Mouse (Mus musculus): Measurements from ENCODE around the gene Fbxo2.

The Fbxo2 gene

DNA sequence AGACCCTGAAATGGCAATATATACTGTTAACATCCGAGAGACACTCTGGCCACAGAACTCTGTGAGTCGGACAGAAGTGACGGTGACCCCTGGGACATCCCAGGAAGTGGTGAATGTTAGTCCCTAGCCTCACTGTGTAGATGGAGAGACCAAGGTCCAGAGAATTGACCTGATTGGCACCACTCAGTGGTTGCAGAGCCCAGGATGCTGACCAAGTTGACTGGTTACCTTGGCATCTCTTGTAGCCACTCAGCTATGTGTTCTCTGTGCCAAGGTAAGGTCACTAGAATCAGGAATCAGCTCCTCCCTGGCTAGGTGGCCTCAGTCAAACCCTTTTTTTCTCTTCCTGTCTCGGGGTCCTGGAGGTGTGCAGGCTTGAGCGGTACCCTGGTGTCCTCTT is 16.7 kb upstream of the Fbxo2 start:
- no peak for DNase-seq (ENCODE audit: low spot score in 2 of 2)

DNA sequence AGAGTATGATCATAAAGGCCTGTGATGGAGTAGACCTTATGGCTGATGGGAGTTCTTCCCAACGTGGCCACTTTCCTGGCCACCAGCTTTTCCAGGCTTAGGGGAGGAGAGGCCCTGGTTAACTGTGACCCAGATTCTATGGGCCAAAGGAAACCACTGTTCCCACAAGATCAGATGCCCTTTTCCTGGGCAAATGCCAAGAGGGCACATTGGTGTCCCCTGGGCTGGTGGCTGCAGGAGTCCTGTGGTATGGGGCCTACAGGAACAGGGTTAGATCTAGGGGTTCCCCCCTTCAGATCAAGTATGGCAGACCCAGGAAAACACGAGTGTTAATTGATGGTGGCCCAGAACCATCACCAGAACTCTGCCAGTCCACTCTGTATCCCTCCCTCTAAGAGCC is 12.7 kb upstream of the Fbxo2 start:
- DNase-seq (ENCODE audit: low spot score in 2 of 2), result no peak

DNA sequence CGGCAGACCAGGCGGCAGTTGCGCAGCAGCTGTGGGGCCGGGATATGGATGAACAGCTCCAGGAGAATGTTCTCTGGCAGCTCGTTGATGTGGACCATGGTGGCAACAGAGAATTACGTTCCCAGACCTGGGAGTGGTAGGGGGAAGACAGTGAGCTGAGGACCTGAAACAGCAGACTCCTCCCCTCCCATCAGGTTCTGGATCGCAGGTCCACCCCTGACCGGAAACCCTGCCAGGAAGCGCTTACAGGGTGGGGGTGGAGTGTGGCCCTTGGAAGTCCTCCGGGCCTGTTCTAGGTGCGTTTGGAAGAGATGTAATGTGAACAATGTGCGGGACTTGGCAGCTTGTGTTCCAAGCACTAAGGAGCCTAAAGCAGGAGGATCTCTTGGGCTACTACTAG is 10.9 kb upstream of the Fbxo2 start:
- DNase-seq (ENCODE audit: low spot score in 2 of 2), result no peak

DNA sequence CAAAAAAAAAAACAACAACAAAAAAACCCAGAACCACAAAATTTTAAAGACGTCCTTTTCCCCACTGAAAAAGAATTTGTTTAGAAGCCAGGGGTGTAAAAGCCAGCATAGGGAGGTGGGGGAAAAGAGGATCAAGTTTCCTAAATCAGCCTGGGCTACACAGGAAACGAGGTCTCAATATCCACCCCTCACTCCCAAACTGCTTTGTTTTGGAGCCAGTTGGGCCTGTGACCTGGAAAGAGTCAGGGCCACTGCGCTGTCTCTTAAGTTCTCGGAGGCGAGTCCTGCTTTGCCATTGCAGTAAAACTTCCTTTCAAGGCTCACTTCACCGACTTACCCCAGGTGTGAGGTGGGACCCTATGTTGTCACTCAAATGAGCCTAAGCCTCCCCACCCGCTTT is 10.2 kb upstream of the Fbxo2 start:
- no peak for DNase-seq (ENCODE audit: low spot score in 2 of 2)

DNA sequence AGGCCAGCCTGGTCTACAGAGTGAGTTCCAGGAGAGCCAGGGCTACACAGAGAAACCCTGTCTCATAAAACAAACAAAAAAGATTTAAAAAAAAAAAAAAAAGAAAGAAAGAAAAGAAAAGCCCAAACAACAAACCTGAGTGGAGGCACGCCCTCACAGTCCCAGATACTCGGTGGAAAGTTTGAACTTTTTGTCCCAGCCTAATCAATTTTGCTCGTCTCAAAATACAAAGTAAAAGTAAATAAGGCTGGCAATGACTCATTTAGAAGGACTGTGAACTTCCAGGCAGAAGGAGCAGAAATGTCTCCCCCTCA is 9.5 kb upstream of the Fbxo2 start:
- DNase-seq (ENCODE audit: low spot score in 2 of 2), result no peak

DNA sequence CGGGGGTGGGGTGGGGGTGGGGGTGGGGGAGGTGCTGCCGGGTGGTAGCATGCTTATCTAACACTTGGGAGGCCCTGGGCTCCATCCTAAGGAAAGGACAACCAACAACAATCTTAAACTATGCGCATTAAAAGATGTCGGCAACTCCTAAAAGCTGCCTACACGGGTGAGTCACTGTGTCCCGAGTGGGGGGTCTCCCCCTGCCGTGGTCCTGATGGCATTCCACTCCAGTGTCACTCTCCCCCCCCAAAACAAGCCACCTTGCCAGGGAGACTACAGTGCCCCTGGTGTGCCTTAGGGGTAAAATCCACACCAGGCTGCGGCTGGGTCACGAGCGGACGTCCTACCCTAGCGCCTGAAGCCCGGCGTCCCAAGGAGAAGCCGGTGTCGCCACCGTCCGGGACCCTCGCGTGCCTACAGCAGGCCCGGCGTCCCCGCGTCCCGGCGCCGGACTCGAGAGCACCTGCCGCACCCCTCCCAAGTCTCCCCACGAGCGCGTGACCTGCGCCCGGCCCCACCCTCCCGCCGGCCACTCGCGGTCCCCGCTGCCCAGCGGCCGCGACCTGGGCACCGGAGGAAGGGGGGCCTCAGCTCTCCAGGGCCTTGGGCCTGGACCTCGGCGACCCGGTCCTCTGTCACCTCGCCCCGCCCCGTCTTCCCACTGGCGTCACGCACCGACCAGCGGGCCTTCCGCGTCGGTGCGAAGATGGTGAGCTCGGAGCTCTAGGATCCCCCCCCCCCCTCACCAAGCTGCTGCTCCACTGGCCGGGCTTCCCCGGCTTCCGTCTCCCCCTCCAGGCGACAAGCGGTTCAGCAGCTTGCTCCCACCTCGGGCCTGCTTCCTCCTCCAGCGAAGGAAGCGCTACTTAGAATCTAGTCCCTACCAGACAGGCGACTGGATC is 8.9 kb upstream of the Fbxo2 start, which contains the start of gene Fbxo6:
Gene Fbxo6, minus strand, starts transcription at position 874 of the 902 bp plus-strand sequence.
- DNase-seq (ENCODE audit: low spot score in 2 of 2), result peak; percentile 56 to 72

DNA sequence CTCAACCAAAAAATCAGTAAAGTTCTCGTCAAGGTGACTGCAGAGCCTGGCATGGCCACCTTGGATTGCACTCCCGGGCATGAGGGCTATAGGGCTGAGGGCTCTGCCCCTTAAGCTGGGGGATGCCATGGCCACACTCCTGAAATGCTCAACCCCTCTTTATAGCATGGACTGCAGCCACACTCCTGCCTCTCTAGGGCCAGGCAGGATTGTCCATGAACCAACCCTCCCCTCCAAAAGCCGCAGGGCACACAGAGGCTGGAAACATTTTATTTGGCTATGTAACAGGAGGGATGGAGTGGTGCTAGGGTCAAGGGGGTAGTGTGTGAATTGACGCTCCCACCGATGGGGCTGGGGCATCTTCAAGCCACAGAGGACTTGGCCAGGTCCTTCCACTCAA is 7.9 kb upstream of the Fbxo2 start:
- DNase-seq (ENCODE audit: low spot score in 2 of 2), result no peak

DNA sequence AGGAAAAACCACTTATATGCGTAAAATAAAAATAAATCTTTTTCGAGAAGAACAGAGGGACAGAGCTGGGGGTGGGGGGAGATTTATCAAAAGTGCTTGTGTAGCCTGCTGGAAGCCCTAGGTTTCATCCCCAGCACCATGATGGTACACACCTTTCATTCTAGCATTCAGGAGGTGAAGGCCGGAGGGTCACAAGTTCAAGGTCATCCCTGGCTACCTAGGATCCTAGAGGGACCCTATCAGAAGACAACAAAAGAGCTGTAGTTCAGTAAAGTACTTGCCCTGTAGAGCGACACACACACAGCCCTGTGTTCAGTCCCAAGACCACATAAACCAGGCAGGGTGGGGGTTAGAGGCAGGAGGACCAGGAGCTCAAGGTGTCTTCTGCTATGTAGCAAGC is 6.4 kb upstream of the Fbxo2 start:
- no peak for DNase-seq (ENCODE audit: low spot score in 2 of 2)

DNA sequence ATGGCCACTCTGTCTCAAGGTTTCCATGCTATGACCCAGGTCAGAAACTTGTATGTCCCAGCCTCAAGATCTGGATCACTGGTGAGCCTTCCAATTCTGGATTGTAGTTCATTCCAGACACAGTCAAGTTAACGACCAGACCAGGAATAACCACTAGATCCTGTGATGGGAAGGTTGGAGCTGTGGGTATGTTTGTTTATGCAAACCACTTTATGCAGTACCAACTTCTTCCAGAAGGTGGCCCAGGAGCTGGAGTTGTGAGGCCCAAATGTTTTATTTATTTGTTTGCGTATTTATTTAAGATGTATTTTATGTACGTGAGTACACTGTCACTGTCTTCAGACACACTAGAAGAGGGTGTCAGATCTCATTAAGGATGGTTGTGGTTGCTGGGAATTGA is 5.4 kb upstream of the Fbxo2 start:
- no peak for DNase-seq (ENCODE audit: low spot score in 2 of 2)

DNA sequence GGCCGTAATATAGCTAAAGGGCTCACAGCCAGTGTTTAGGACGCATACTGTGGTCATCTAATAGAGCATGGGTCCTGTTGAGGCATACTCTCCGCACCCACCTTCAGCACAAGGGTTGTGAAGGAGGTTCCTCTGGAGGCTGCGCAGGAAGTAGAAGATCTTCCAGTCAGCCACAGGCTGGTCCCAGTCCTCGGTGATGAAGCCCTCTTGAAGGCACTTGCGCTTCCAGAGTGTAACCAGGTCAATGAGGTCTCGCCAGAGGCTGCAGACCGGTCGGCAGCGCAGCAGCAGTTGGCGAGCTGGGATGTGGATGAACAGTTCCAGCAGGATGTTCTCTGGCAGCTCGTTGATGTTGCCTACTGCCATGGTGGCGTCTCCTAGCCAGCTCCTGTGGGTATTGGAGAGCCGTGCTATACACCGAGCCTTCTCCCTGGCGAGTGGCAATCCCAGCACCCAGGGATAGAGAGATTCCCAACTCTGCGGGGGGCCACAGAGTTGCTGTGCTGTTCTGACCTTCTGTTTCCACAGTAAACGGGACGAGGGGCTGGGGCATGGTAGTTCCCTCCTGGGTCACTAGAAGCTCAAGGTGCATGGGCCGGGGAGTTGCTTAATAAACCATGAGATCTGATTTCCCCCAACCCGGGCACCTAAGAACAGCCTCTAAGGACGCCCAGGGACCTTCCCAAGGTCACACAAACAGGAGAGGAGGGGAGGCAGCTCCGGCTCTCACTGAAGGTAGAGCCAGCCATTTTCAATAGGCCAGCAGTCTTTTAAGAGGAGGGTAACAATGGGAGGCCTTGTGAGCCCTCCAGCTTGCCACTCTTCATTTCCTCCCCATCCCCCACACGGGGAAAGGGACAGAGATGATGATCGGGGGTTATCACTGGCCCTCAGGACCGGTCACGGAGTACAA is 1.7 kb upstream of the Fbxo2 start:
- no peak for DNase-seq (ENCODE audit: low spot score in 2 of 2)

DNA sequence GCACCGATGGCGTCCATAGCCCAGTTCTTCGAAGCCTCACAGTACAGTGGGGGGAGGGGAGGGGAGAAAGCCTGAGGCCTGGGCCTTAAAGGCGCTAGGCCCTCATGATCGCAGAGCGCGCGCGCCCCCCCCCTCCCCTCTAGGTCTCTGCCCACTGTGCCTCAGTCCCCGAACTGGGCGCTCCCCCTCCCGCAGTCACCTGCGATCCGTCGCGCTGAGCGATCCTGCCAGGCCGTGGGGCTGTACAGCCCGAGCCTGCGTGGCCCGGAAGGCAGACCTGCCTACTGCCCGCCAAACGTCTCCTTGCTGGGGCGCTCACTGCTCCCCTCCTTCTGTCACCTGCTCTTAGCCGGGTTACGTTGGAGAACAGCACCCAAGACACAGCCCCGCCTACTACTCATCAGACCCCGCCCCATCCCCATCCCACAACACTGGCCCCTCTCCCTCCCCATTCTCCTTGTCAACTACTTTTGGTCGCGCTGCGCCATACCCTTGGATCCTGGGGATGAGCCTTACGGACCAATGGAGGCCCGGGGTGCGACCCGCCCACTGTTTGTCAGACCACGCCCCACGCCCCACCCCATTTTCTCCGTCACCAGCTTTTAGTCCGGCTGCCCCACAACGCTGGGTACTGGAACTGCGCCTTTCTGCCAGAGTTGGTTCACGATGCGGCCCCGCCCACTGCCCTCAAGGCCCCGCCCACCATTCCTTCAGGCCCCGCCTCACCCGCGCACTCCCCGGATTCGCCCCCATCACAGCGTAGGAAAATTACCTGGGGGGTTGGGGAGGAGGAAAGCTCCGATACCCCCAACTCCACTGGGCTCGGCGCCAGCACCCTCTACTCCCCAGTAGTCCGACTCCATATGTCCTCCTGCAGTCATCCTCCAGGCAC is 631 bp upstream of the Fbxo2 start:
- peak; percentile 96 to 98 for DNase-seq (ENCODE audit: low spot score in 2 of 2)

DNA sequence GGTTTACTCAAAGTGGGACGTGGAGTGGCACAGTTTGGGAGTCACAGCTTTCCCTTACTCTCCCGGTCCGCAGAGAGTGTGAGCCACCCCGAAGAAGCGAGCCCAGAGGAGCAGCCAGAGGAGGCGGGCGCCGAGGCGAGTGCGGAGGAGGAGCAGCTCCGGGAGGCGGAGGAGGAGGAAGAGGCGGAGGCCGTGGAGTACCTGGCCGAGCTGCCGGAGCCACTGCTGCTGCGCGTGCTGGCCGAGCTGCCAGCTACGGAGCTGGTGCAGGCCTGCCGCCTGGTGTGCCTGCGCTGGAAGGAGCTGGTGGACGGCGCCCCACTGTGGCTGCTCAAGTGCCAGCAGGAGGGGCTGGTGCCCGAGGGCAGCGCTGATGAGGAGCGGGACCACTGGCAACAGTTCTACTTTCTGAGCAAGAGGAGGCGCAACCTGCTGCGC is 3.6 kb downstream of the Fbxo2 start:
- DNase-seq (ENCODE audit: low spot score in 2 of 2), result peak; percentile 55 to 66

DNA sequence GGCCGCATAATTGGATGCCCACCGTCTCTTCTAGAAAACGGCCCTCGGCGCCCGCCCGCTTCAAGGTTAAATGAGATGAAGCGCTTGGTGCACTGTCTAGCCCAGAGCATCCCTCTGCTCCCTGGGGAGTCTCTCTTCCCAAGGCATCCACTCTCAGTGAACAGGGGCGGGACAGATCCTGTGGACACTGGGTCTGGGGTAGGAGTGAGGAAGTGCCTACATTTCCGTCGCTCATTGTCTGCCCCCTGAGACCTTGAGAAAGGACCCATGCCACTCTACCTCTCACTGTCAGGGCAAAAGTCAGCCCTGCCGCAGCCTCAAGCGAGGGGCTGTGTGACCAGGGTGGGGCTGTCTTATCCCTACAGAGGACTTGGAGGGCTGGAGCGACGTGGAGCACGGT is 4.0 kb downstream of the Fbxo2 start:
- DNase-seq (ENCODE audit: low spot score in 2 of 2), result no peak

DNA sequence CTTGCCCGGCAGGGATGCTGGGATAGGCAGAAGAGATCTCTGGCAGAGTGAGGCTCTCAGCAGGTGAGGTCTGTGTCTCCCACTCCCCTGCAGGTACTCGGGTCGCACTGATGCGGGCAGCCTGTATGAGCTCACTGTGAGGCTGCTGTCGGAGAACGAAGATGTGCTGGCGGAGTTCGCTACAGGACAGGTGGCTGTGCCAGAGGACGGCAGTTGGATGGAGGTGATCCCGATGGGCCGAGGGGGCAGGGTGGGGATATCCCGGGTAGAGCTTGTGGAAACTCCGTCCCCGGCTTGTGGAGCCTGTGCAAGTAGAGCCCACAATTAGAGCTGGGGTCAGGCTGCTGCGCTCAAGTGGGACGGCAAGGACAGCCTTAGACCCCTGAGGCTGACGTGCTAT is 5.1 kb downstream of the Fbxo2 start:
- DNase-seq (ENCODE audit: low spot score in 2 of 2), result no peak

DNA sequence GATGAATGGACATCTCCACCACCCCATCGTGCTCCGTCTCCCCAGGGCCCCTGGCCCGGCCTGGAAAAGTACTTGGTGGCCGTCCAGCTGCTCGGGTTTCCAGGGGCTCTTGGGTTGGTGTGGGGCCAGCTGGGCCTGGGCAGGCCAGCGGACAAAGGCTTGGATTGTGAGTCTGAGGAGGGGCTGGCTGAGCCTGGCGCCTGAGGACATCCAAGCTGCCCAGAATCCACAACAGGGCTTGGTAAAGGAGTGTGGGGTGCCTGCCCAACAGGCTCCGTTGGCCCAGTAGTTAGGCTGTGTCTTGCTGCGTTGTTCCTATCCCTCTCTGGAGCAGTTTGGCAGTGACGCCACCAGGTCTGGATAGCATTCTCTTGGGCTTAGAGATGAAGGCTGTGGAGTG is 6.0 kb downstream of the Fbxo2 start:
- peak in 1 of 2 experiments; percentile 67 for DNase-seq (ENCODE audit: low spot score in 2 of 2)

DNA sequence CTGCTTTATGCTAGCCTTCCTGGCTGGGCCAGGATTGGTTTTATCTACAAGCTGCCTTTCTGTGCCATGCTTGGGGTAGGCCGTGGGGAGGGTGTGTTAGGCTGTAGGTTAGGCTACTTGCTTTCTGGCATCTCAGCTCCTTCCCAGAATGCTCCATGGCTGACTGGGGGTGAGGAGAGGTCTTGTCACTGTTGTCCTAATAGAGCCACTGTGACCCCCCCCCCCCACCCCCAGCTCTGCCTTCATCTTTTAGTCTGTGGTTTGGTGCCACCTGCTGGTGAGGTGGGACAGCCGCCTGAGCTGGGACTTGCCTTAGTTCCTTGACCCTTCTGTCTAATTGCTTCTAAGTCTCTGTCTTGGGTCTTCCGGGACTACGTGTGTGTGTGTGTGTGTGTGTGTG is 6.6 kb downstream of the Fbxo2 start:
- DNase-seq (ENCODE audit: low spot score in 2 of 2), result peak in 1 of 2 experiments; percentile 62

DNA sequence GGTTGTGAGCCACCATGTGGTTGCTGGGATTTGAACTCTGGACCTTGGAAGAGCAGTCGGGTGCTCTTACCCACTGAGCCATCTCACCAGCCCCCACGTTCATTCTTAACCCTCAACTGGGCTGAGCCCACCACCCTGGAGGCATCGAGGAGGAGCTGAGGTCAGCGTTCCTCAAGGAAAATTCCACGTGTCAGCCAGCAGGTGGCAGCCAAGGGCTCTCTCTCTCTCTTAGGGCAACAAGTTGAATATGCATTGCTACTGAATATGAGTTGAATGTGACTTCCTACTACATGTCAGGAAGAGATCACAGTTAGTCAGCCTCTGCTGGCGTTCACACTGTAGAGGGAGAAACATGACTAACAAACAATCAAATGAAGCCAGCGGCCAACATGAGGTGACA is 7.9 kb downstream of the Fbxo2 start:
- DNase-seq (ENCODE audit: low spot score in 2 of 2), result no peak

DNA sequence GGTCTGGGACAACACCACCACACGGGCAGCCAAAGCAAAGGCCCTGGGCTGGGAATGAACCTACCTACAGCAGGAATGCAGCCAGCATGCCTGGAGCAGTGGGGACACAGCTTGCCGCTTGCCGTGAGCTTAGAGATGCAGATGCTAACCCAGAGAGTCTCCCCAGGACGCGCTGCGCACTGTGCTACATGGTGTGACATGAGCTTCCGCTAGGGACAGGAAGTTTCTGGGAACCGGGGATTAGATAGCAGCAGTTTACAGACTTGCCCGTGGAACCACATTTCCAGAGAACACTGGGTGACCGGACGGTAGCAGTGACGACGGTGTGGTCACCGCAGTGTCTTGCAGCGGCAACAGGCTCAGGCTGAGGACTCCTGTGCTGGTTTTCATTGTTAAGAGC is 9.2 kb downstream of the Fbxo2 start:
- no peak for DNase-seq (ENCODE audit: low spot score in 2 of 2)

DNA sequence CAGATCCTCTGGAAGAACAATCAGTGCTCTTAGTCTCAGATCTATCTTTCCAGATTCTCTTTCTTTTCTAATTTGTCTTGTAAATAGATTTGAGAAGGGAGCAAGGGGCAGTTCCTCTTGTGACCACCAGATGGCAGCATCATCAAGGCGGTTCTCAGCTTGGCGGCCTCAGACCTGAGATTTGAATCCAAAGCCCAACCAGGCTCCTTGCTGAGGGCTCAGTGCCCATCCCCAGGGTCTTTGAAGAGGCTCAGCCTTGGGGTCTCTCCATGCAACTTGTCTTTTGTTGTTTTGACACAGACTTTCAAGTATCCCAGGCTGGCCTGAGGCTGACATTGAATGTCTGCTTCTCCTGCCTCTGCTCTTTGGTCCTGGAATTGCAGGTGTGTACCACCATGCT is 10.4 kb downstream of the Fbxo2 start:
- no peak for DNase-seq (ENCODE audit: low spot score in 2 of 2)

DNA sequence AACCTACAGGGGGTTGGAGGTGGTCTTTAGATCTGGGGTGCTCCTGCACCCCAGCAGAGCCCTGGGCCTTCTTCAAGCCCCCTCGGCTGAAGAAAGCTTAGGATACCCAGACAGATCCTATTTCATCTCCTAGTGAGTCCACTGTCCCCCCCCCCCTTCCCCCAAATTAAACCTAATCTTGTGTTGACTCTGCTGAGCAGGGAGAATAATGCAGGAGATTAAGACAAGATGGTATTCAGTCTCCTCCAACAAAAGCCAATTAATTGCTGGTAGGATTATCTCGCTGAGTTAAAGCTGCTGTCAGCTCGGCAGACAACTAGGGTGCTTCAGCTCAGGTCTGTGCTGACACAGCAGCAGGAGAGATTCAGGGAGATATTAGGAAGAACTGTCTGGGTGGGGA is 10.8 kb downstream of the Fbxo2 start:
- no peak for DNase-seq (ENCODE audit: low spot score in 2 of 2)

DNA sequence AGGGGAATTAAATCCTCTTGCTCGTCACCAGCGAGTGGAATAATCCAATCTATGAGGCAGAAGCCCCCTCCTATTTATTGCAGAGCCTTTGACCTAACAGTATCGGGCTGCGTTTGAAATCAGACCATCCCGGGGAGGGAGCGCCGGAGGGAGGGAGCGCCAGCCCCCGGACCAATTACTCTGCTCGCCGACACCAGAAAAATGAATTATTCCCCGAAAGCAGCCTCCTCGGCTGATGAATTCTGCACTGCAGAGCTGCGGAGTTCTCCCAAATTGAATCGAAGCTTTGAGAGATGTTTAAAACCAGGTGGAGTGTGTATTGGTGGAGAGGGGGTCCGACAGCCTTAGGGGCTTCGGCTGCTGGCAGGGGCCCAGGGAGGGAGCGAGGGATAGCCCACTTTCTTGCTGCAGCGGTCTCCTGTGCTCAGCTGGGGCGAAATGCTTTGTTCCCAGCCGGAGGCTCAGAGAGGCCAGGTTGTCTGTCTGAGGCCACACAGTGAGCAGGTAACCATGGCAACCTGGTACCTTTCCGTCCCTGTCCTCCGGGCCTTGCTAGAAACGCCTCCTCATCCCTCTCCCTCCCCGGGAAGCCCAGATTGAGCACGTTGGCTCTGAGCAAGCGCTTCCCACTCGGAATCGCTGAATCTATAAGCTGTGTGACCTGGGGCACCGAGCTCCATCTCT is 13.5 kb downstream of the Fbxo2 start:
- DNase-seq (ENCODE audit: low spot score in 2 of 2), result no peak

Data from frontal cortex, postnatal 25 days (tissue).